Mouse (Mus musculus): Measurements from ENCODE around the gene Slc38a3. TPM values are rescaled to one million over a fixed set of nuclear protein-coding genes. Genes with fewer than 3 reads are reported as not detected.
A peak's percentile ranks its signal among the peaks of the same experiment; 100 is the strongest.

Slc38a3 gene
- polyA plus RNA-seq, 1 experiment from 2014 or later, result 55.0 TPM

DNA sequence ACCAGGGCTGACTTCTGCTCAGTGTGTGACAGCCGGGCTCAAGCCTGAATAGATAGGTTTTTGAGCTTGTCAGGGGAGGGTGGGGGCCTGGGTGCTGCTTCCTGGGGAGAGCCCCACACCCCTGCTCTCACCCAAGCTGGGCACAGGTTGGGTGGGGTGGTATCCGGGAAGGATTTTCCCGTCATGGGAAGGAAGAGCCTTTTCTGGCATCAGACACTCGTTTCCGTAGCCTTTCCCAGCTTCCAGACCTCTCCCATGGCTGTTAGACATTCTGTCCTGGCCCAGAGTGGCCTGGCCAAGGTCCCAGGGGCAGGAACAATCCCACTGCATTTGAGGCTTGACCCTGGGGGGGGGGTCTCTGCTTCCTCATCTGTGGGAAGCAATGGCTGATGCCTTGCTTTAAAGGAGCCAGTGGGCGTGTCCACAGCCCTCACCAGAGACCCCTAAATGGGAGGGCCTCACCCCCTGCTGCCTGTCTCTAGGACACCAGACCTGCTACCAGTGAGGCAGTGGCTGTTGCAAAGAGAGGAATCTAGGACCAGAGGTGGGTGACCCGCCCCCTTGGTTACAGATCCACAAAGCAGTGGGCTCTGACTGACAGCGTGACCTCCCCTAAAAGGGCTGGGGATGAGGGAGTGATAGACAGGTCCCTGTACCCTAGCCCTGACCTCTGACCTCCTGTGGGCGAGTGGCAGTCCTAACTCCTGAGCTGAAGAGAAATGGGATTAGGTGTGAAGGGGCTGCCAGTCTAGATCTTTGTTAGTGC lies 27.7 kb upstream of the Slc38a3 start:
- H3K4me3 ChIP-seq (ENCODE audit: low read length), result no peak overlapping the region
- no peak overlapping the region for H3K4me2 ChIP-seq (ENCODE audit: low read length)
- H3K9me3 ChIP-seq (ENCODE audit: control insufficient read depth, low read length), result no peaks in the 10 kb centered on the region
- no peaks in the 10 kb centered on the region for H3K36me3 ChIP-seq (ENCODE audit: control insufficient read depth, insufficient read depth, low read length)
- no peaks in the 10 kb centered on the region for H3K27me3 ChIP-seq (replicated peaks; ENCODE audit: control insufficient read depth, insufficient read depth, low read length)
- H3K9ac ChIP-seq (ENCODE audit: low read depth, low read length), result no peak overlapping the region
- 32% methylated on average over 9 of the region's 9 CpGs for WGBS
- no peak for ATAC-seq
- peaks cover 54% of the 10 kb centered on the region for H3K4me1 ChIP-seq (ENCODE audit: control insufficient read depth, insufficient read depth, low read depth, low read length)
- 0 out of 2 replicates have a peak overlapping the region, but pooled peaks have one; percentile 10 for H3K27ac ChIP-seq (ENCODE audit: low read depth, low read length)

DNA sequence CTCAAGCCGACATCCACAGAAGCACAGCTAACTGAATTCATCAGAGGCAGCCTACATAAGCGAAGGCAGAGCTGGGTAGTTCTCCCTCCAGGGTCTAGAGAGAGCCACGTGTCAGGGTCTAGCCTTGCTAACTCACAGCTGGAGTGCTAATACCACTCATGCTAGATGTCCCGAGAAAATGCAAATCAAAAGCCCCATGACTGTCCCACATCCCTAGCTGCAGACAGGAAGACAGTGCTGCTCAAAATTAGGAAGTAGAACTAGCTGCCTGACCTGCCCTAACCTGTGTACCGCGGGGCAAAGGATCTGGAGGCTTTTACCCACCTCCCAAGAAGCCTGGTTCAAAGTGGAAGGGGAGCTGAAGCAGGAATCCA lies 26.8 kb upstream of the Slc38a3 start:
- no peaks in the 10 kb centered on the region for H3K9me3 ChIP-seq (ENCODE audit: control insufficient read depth, low read length)
- H3K4me3 ChIP-seq (ENCODE audit: low read length), result no peak overlapping the region
- no peaks in the 10 kb centered on the region for H3K27me3 ChIP-seq (replicated peaks; ENCODE audit: control insufficient read depth, insufficient read depth, low read length)
- H3K27ac ChIP-seq (ENCODE audit: low read depth, low read length), result no peak overlapping the region
- H3K9ac ChIP-seq (ENCODE audit: low read depth, low read length), result no peak overlapping the region
- 38% methylated on average over 6 of the region's 6 CpGs for WGBS
- H3K4me2 ChIP-seq (ENCODE audit: low read length), result no peak overlapping the region
- H3K36me3 ChIP-seq (ENCODE audit: control insufficient read depth, insufficient read depth, low read length), result peaks cover 2% of the 10 kb centered on the region; the same call in 1 of the 2 replicates
- peaks cover 45% of the 10 kb centered on the region for H3K4me1 ChIP-seq (ENCODE audit: control insufficient read depth, insufficient read depth, low read depth, low read length)
- no peak for ATAC-seq

DNA sequence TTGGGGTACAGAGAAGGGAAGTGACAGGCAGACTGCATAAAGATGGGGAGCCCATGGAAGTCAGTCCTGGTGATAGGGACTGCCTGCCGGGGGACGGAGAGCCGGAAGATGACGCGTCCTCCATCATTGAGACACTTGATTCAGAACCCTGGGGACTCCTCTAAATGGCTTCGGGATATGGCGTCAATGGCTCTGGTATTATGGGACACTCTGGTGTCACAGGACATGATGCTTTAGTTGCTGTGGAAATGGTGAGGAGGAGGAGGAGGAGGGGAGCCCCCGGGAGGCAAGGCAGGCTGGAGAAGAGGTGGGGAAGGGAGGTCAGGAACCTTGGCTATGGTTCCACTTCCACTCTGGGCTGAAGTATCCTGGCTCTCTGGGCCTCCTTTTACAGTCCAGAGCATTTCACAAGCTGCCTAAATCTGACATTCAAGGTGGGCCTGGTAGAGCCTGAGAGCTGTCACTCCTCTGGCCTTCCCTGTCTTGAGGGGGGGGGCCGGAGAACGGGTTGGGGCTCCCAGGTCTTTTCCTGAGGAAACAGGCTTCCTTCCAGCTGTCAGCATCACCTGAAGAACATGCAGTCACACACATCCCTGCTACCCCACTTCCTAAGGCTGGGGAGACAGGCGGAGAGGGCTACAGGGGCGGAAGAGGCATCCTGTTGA lies 26.2 kb upstream of the Slc38a3 start:
- no peak overlapping the region for H3K9ac ChIP-seq (ENCODE audit: low read depth, low read length)
- H3K36me3 ChIP-seq (ENCODE audit: control insufficient read depth, insufficient read depth, low read length), result peaks cover 6% of the 10 kb centered on the region; the same call in 1 of the 2 replicates
- H3K4me1 ChIP-seq (ENCODE audit: control insufficient read depth, insufficient read depth, low read depth, low read length), result peaks cover 43% of the 10 kb centered on the region
- no peak overlapping the region for H3K4me2 ChIP-seq (ENCODE audit: low read length)
- H3K9me3 ChIP-seq (ENCODE audit: control insufficient read depth, low read length), result no peaks in the 10 kb centered on the region
- no peak overlapping the region for H3K27ac ChIP-seq (ENCODE audit: low read depth, low read length)
- WGBS, result 79% methylated on average over 12 of the region's 12 CpGs
- H3K4me3 ChIP-seq (ENCODE audit: low read length), result no peak overlapping the region
- no peaks in the 10 kb centered on the region for H3K27me3 ChIP-seq (replicated peaks; ENCODE audit: control insufficient read depth, insufficient read depth, low read length)
- ATAC-seq, result no peak

DNA sequence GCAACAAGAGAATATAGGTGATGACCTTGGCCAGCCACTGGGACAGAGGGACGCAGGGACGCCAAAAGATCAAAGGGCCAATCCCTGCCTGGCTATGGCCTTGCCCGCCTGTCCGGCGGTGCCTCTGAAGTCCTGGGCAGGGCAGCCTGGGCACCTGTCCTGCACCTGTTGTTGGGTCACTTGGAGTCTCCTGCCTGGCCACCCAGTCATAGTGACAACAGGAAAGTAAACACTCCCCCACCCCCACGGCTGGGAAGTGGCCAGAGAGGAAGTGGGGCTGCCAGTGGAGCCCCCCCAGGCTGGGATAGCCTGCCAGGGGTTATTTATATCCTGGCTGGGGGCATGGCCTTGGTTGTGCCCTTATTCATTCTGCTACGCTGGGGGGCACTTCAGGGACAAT lies 25.3 kb upstream of the Slc38a3 start:
- Histone ChIP-seq H3K27me3 (replicated peaks; ENCODE audit: control insufficient read depth, insufficient read depth, low read length) (no peaks in the 10 kb centered on the region), H3K4me1 (ENCODE audit: control insufficient read depth, insufficient read depth, low read depth, low read length) (peaks cover 34% of the 10 kb centered on the region)

DNA sequence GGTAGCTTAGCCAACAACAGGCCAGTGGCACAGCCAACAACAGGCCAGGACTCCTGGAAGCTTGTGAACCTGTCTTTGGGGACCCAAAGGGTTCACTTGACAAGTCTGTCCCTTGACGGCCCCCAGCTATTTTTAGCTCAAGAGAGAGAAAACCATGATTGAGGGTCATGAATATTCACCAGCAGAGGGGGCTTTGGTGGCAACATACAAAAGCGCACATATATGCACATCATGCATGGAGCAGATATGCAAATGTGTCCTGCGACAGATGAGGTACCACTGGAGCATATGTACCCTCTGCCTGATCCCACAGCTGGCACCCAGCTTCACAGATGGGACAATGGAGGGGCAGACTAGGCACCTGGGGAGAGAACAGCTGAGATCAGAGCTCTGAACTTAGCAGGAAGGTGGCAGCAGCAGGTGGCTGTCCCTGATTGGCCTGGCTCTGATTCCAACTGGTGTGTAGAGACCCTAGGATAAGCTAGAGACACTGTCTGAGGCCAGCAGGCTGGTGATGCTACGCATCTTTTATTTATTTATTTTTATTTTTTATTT lies 24.2 kb upstream of the Slc38a3 start:
- Histone ChIP-seq H3K9ac (ENCODE audit: low read depth, low read length) (no peak overlapping the region), H3K9me3 (ENCODE audit: control insufficient read depth, low read length) (no peaks in the 10 kb centered on the region), H3K4me3 (ENCODE audit: low read length) (no peak overlapping the region), H3K27me3 (replicated peaks; ENCODE audit: control insufficient read depth, insufficient read depth, low read length) (no peaks in the 10 kb centered on the region), H3K4me2 (ENCODE audit: low read length) (no peak overlapping the region), H3K4me1 (ENCODE audit: control insufficient read depth, insufficient read depth, low read depth, low read length) (peaks cover 23% of the 10 kb centered on the region), H3K27ac (ENCODE audit: low read depth, low read length) (no peak overlapping the region), H3K36me3 (ENCODE audit: control insufficient read depth, insufficient read depth, low read length) (peaks cover 6% of the 10 kb centered on the region; the same call in 1 of the 2 replicates)
- no peak for ATAC-seq
- 52% methylated on average over 4 of the region's 4 CpGs for WGBS

More for the DNA sequence above, 25.3 kb upstream of the Slc38a3 start:
- no peak overlapping the region for H3K27ac ChIP-seq (ENCODE audit: low read depth, low read length)
- H3K9me3 ChIP-seq (ENCODE audit: control insufficient read depth, low read length), result no peaks in the 10 kb centered on the region
- no peak overlapping the region for H3K4me3 ChIP-seq (ENCODE audit: low read length)
- ATAC-seq, result no peak
- no peak overlapping the region for H3K9ac ChIP-seq (ENCODE audit: low read depth, low read length)
- no peak overlapping the region for H3K4me2 ChIP-seq (ENCODE audit: low read length)
- peaks cover 6% of the 10 kb centered on the region; the same call in 1 of the 2 replicates for H3K36me3 ChIP-seq (ENCODE audit: control insufficient read depth, insufficient read depth, low read length)
- 82% methylated on average over 7 of the region's 7 CpGs for WGBS

DNA sequence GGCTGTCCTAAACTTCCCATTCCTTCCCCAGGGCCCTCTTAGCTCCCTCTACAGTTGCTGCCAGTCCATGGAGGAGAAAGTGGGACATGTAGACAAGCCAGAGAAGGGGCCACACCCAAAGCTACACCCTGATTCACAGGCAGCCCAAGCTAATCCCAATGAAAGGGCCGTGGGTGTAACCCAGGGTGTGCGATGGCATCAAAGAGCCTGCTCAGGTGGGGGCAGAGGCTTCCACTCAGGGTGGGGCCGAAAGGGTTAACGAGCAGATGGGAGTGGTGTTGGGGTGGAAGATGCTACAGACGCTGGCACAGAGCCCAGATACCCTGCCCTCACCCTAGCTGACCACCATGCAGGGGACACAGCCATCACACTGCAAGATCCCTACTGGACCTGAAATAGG lies 23.5 kb upstream of the Slc38a3 start:
- Histone ChIP-seq H3K9me3 (ENCODE audit: control insufficient read depth, low read length) (no peaks in the 10 kb centered on the region), H3K4me1 (ENCODE audit: control insufficient read depth, insufficient read depth, low read depth, low read length) (peaks cover 16% of the 10 kb centered on the region), H3K4me2 (ENCODE audit: low read length) (no peak overlapping the region), H3K4me3 (ENCODE audit: low read length) (no peak overlapping the region), H3K9ac (ENCODE audit: low read depth, low read length) (no peak overlapping the region), H3K27me3 (replicated peaks; ENCODE audit: control insufficient read depth, insufficient read depth, low read length) (no peaks in the 10 kb centered on the region), H3K36me3 (ENCODE audit: control insufficient read depth, insufficient read depth, low read length) (peaks cover 8% of the 10 kb centered on the region; the same call in 1 of the 2 replicates), H3K27ac (ENCODE audit: low read depth, low read length) (no peak overlapping the region)
- 68% methylated on average over 5 of the region's 5 CpGs for WGBS
- ATAC-seq, result no peak

DNA sequence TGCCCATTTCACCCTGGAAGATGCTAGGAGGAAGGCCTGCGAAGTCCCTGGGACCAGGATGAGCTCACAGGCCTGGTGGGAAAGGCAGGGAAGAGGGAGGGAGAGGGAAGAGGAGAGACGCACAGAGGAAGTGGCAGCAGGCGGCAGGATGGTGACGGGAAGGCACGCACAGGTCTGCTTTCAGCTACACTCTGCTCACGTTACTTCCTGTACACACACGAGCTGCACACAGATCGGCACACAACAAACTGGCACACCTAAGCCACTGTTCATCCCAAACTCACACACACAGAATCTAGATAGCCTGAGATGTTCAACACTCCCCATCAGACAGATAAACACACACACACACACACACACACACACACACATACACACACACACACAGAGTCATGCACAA lies 21.1 kb upstream of the Slc38a3 start:
- no peak for ATAC-seq
- Histone ChIP-seq H3K27ac (ENCODE audit: low read depth, low read length) (no peak overlapping the region), H3K9ac (ENCODE audit: low read depth, low read length) (no peak overlapping the region), H3K4me2 (ENCODE audit: low read length) (no peak overlapping the region), H3K4me1 (ENCODE audit: control insufficient read depth, insufficient read depth, low read depth, low read length) (0 out of 2 replicates have a peak, but pooled peaks cover 5% of the 10 kb centered on the region), H3K36me3 (ENCODE audit: control insufficient read depth, insufficient read depth, low read length) (peaks cover 8% of the 10 kb centered on the region), H3K9me3 (ENCODE audit: control insufficient read depth, low read length) (no peaks in the 10 kb centered on the region), H3K27me3 (replicated peaks; ENCODE audit: control insufficient read depth, insufficient read depth, low read length) (no peaks in the 10 kb centered on the region), H3K4me3 (ENCODE audit: low read length) (no peak overlapping the region)
- WGBS, result 76% methylated on average over 8 of the region's 8 CpGs

DNA sequence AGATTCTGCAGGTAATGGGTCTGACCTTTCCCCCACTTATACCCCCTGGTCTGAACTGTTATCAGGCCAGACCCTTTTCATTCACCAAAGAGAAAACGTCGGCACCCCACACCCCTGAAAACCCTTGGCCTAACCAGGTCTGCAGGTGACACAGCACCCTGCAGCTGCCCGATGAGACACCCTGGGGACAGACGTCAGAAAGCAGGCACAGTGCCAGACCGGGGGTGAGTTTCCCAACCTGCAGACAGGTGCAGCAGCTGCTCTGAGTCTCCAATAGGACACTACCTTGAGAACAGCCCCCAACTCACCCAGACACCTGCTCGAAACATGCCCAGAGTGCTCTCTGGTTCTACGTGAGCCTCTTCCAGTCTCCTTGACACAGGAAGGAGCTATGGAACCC lies 19.6 kb upstream of the Slc38a3 start:
- no peak overlapping the region for H3K9ac ChIP-seq (ENCODE audit: low read depth, low read length)
- no peak overlapping the region for H3K4me3 ChIP-seq (ENCODE audit: low read length)
- no peak overlapping the region for H3K27ac ChIP-seq (ENCODE audit: low read depth, low read length)
- no peaks in the 10 kb centered on the region for H3K27me3 ChIP-seq (replicated peaks; ENCODE audit: control insufficient read depth, insufficient read depth, low read length)
- WGBS, result 78% methylated on average over 7 of the region's 7 CpGs
- H3K4me1 ChIP-seq (ENCODE audit: control insufficient read depth, insufficient read depth, low read depth, low read length), result 0 out of 2 replicates have a peak, but pooled peaks cover 5% of the 10 kb centered on the region
- peaks cover 13% of the 10 kb centered on the region for H3K36me3 ChIP-seq (ENCODE audit: control insufficient read depth, insufficient read depth, low read length)
- no peak overlapping the region for H3K4me2 ChIP-seq (ENCODE audit: low read length)
- H3K9me3 ChIP-seq (ENCODE audit: control insufficient read depth, low read length), result no peaks in the 10 kb centered on the region
- no peak for ATAC-seq

DNA sequence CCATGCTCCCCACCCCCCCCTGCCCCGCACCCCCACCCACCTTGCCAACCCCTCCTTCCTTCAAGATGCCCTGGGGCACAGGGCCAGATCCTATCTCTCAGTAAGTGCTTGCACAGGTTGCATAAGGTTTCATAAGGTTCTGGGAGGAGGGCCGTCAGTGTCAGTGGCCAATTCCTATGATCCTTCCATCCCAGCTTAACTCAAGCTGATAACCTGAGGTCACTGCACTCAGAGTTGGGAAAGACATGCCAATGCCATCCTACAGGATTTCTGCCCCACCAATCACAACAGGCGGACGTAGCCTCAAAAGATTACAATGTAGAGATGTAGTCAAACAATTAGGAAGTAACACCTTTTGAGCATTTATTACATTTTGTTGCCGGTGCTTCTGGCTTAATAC lies 19.1 kb upstream of the Slc38a3 start:
- WGBS, result 81% methylated on average over 4 of the region's 5 CpGs
- no peak overlapping the region for H3K27ac ChIP-seq (ENCODE audit: low read depth, low read length)
- no peak overlapping the region for H3K4me3 ChIP-seq (ENCODE audit: low read length)
- H3K9me3 ChIP-seq (ENCODE audit: control insufficient read depth, low read length), result no peaks in the 10 kb centered on the region
- ATAC-seq, result no peak
- H3K9ac ChIP-seq (ENCODE audit: low read depth, low read length), result no peak overlapping the region
- H3K4me1 ChIP-seq (ENCODE audit: control insufficient read depth, insufficient read depth, low read depth, low read length), result 0 out of 2 replicates have a peak, but pooled peaks cover 5% of the 10 kb centered on the region
- H3K27me3 ChIP-seq (replicated peaks; ENCODE audit: control insufficient read depth, insufficient read depth, low read length), result no peaks in the 10 kb centered on the region
- no peak overlapping the region for H3K4me2 ChIP-seq (ENCODE audit: low read length)
- H3K36me3 ChIP-seq (ENCODE audit: control insufficient read depth, insufficient read depth, low read length), result peaks cover 19% of the 10 kb centered on the region

Measured in hindbrain, embryonic 16.5 days (tissue).